ENCODE assay signal across 8 mouse cellular contexts in the genomic region with DNA sequence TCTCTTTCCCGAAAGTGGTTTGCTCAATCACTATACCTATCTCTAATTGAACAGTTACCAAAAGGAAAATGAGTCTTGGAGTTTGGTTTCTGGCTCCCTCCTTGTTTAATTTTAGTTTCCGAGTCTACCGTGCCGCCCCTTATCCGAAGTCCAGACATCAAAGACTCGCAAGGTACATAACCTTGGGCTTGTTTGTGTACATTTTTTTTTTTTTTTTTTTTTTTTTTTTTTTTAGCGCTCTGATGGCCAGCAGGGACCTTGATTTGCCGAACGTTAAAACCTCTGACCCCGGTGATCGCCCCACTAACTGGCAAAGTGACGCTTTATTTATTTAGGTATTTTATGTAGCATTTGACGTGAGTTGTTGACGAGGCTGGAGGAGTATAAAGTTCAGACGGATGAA. TPM values are rescaled to one million over a fixed set of nuclear protein-coding genes. Genes with fewer than 3 reads are reported as not detected.
DNase-seq lines count a peak whose midpoint lies in the region; ATAC-seq and TF ChIP-seq lines count a peak whose summit lies in the region.

No protein-coding gene starts in this region.

- DNase-seq in heart, adult 18-20 months: no peak
- no peak for DNase-seq in ovary, postnatal 14 days (ENCODE audit: low spot score)
- no peak for DNase-seq in gastrocnemius, postnatal 4 days (ENCODE audit: low spot score in 2 of 2)

- H3K4me3 ChIP-seq in heart, embryonic 11.5 days (ENCODE audit: low read depth, low read length): peak overlapping the region; percentile 64
- peak overlapping the region; percentile 50 for H3K4me3 ChIP-seq in C2C12 (ENCODE audit: insufficient read depth, poor library complexity, severe bottlenecking)
- peak overlapping the region; percentile 69 for H3K4me3 ChIP-seq in forebrain, embryonic 13.5 days
- H3K4me3 ChIP-seq in liver, embryonic 12.5 days: peak overlapping the region; percentile 79

- H3K27ac ChIP-seq in heart, embryonic 11.5 days (ENCODE audit: low read depth, low read length): peak overlapping the region; percentile 82
- H3K27ac ChIP-seq in forebrain, embryonic 13.5 days: peak overlapping the region; percentile 71
- peak overlapping the region; percentile 89 for H3K27ac ChIP-seq in liver, embryonic 12.5 days

- ATAC-seq in heart, embryonic 11.5 days (replicated peaks; ENCODE audit: insufficient number of reproducible peaks, low FRiP score, low TSS enrichment): 0 out of 2 replicates have a peak, but pooled peaks have one; percentile 0
- no peak; the same call in 1 of the 2 replicates for ATAC-seq in forebrain, embryonic 13.5 days
- no peak for ATAC-seq in liver, embryonic 12.5 days
- no peak for ATAC-seq in megakaryocyte-erythroid progenitor cell, adult 5-6 weeks (replicated peaks; ENCODE audit: low FRiP score, low TSS enrichment, poor library complexity, severe bottlenecking)

- H3K9me3 ChIP-seq in heart, embryonic 11.5 days (replicated peaks; ENCODE audit: control insufficient read depth, low read length): no peaks in the 10 kb centered on the region
- no peaks in the 10 kb centered on the region for H3K9me3 ChIP-seq in forebrain, embryonic 13.5 days (replicated peaks)
- no peaks in the 10 kb centered on the region for H3K9me3 ChIP-seq in liver, embryonic 12.5 days (replicated peaks)

- peak overlapping the region; percentile 80 for H3K4me2 ChIP-seq in heart, embryonic 11.5 days
- H3K4me2 ChIP-seq in forebrain, embryonic 13.5 days: peak overlapping the region; percentile 65
- peak overlapping the region; percentile 95 for H3K4me2 ChIP-seq in liver, embryonic 12.5 days

- WGBS in heart, embryonic 11.5 days (ENCODE audit: insufficient replicate concordance): under 1% methylated on average over 15 of the region's 15 CpGs
- WGBS in forebrain, embryonic 13.5 days: under 1% methylated on average over 15 of the region's 15 CpGs
- under 1% methylated on average over 15 of the region's 15 CpGs for WGBS in liver, embryonic 12.5 days (ENCODE audit: insufficient replicate concordance)

- TF ChIP-seq CTCF in C2C12 (IDR thresholded peaks at IDR 0.05; ENCODE audit: control insufficient read depth, insufficient read depth, insufficient read length): no peak

- peak overlapping the region; percentile 74 for H3K9ac ChIP-seq in heart, embryonic 11.5 days (ENCODE audit: low read depth, low read length)
- peak overlapping the region; percentile 62 for H3K9ac ChIP-seq in forebrain, embryonic 13.5 days
- H3K9ac ChIP-seq in liver, embryonic 12.5 days: peak overlapping the region; percentile 76

- H3K27me3 ChIP-seq in heart, embryonic 11.5 days (ENCODE audit: control insufficient read depth, insufficient read depth, low read length): no peaks in the 10 kb centered on the region
- no peaks in the 10 kb centered on the region for H3K27me3 ChIP-seq in C2C12 (ENCODE audit: control insufficient read depth, insufficient read depth, insufficient read length)
- H3K27me3 ChIP-seq in forebrain, embryonic 13.5 days: no peaks in the 10 kb centered on the region; the same call in 1 of the 2 replicates
- peaks cover 4% of the 10 kb centered on the region; the same call in 1 of the 2 replicates for H3K27me3 ChIP-seq in liver, embryonic 12.5 days (replicated peaks)

- H3K4me1 ChIP-seq in heart, embryonic 11.5 days (ENCODE audit: control insufficient read depth, insufficient read depth, low read length): no peaks in the 10 kb centered on the region
- H3K4me1 ChIP-seq in forebrain, embryonic 13.5 days: peaks cover 7% of the 10 kb centered on the region; the same call in 1 of the 2 replicates
- peaks cover 66% of the 10 kb centered on the region for H3K4me1 ChIP-seq in liver, embryonic 12.5 days

- H3K36me3 ChIP-seq in heart, embryonic 11.5 days (ENCODE audit: control insufficient read depth, insufficient read depth, low read length): no peaks in the 10 kb centered on the region
- no peaks in the 10 kb centered on the region for H3K36me3 ChIP-seq in C2C12 (ENCODE audit: control insufficient read depth, insufficient read depth)
- no peaks in the 10 kb centered on the region for H3K36me3 ChIP-seq in forebrain, embryonic 13.5 days (ENCODE audit: poor library complexity, severe bottlenecking)
- no peaks in the 10 kb centered on the region for H3K36me3 ChIP-seq in liver, embryonic 12.5 days

- H3K79me3 ChIP-seq in C2C12 (ENCODE audit: low read depth): peaks cover 1% of the 10 kb centered on the region

- H3ac ChIP-seq in C2C12 (ENCODE audit: control insufficient read depth, insufficient read length, low read depth): no peak overlapping the region

- H3K79me2 ChIP-seq in C2C12 (ENCODE audit: control insufficient read depth, insufficient read depth): no peaks in the 10 kb centered on the region

TF ChIP-seq in C2C12, 6 proteins besides CTCF, POLR2A, EP300 and RAD21:
- TF ChIP-seq MAX (IDR thresholded peaks at IDR 0.05) (no peak), FOSL1 (IDR thresholded peaks at IDR 0.05; ENCODE audit: insufficient read depth, low read length, poor library complexity, severe bottlenecking) (no peak), CEBPB (IDR thresholded peaks at IDR 0.05; ENCODE audit: low read depth) (no peak), USF1 (IDR thresholded peaks at IDR 0.05; ENCODE audit: low read depth) (no peak), MYOG (IDR thresholded peaks at IDR 0.05; ENCODE audit: control insufficient read depth, extremely low read depth, insufficient read length) (no peak), MYOD1 (IDR thresholded peaks at IDR 0.05; ENCODE audit: control insufficient read depth, insufficient read length, low read depth) (no peak)

RNA-seq across cellular contexts. Expression of a gene that starts 1.2 kb away (rescaled TPM):
- polyA plus RNA-seq in heart, embryonic 11.5 days (2014; fragmentation: Nextera tagmentation; extraction: Ambion mirVana): 11.5 and 12.6 TPM in 2 replicates
- total RNA-seq in heart, adult 18-20 months (2021): 10 to 100 TPM; 43.0 to 46.9 TPM
- 14.5 TPM for polyA plus RNA-seq in C2C12 (2012; fragmentation: generic; extraction: Trizol)
- 6.7 and 7.0 TPM in 2 replicates for polyA plus RNA-seq in forebrain, embryonic 13.5 days (2015; fragmentation: Nextera tagmentation; extraction: Ambion mirVana)
- polyA plus RNA-seq in liver, embryonic 12.5 days (2016; fragmentation: Nextera tagmentation; extraction: Ambion mirVana): 10.0 and 10.4 TPM in 2 replicates
- total RNA-seq in megakaryocyte-erythroid progenitor cell, adult 5-6 weeks (2014; fragmentation: Nextera tagmentation): not detected in 2 replicates
- 0.76 TPM in 1 of 2 replicates, not detected in the other for total RNA-seq in megakaryocyte-erythroid progenitor cell, adult 5-6 weeks (2017)
- total RNA-seq in gastrocnemius, postnatal 4 days (2021): 10 to 100 TPM; 76.4 to 86.0 TPM

RNA-seq across cellular contexts. Expression of a gene that starts 1.3 kb away (rescaled TPM):
- polyA plus RNA-seq in heart, embryonic 11.5 days (2014; fragmentation: Nextera tagmentation; extraction: Ambion mirVana): 2.1 and 2.8 TPM in 2 replicates
- total RNA-seq in heart, adult 18-20 months (2021): 1 to 10 TPM; 6.1 to 6.9 TPM
- polyA plus RNA-seq in C2C12 (2012; fragmentation: generic; extraction: Trizol): 0.92 TPM
- polyA plus RNA-seq in forebrain, embryonic 13.5 days (2015; fragmentation: Nextera tagmentation; extraction: Ambion mirVana): 0.93 and 1.8 TPM in 2 replicates
- polyA plus RNA-seq in liver, embryonic 12.5 days (2016; fragmentation: Nextera tagmentation; extraction: Ambion mirVana): 2.6 and 3.5 TPM in 2 replicates
- total RNA-seq in megakaryocyte-erythroid progenitor cell, adult 5-6 weeks (2014; fragmentation: Nextera tagmentation): not detected in 2 replicates
- total RNA-seq in megakaryocyte-erythroid progenitor cell, adult 5-6 weeks (2017): not detected in 2 replicates
- total RNA-seq in gastrocnemius, postnatal 4 days (2021): 1 to 10 TPM; 7.7 to 8.9 TPM

RNA-seq across cellular contexts. Expression of a gene that starts 15.4 kb away (rescaled TPM):
- polyA plus RNA-seq in heart, embryonic 11.5 days (2014; fragmentation: Nextera tagmentation; extraction: Ambion mirVana): not detected in 2 replicates
- not detected for total RNA-seq in heart, adult 18-20 months (2021)
- polyA plus RNA-seq in C2C12 (2012; fragmentation: generic; extraction: Trizol): not detected
- 0.03 TPM in 1 of 2 replicates, not detected in the other for polyA plus RNA-seq in forebrain, embryonic 13.5 days (2015; fragmentation: Nextera tagmentation; extraction: Ambion mirVana)
- not detected in 2 replicates for polyA plus RNA-seq in liver, embryonic 12.5 days (2016; fragmentation: Nextera tagmentation; extraction: Ambion mirVana)
- total RNA-seq in megakaryocyte-erythroid progenitor cell, adult 5-6 weeks (2014; fragmentation: Nextera tagmentation): not detected in 2 replicates
- not detected in 2 replicates for total RNA-seq in megakaryocyte-erythroid progenitor cell, adult 5-6 weeks (2017)
- not detected for total RNA-seq in gastrocnemius, postnatal 4 days (2021)

RNA-seq across cellular contexts. Expression of a gene that starts 24.6 kb away (rescaled TPM):
- polyA plus RNA-seq in heart, embryonic 11.5 days (2014; fragmentation: Nextera tagmentation; extraction: Ambion mirVana): not detected in 2 replicates
- not detected for total RNA-seq in heart, adult 18-20 months (2021)
- polyA plus RNA-seq in C2C12 (2012; fragmentation: generic; extraction: Trizol): not detected
- not detected in 2 replicates for polyA plus RNA-seq in forebrain, embryonic 13.5 days (2015; fragmentation: Nextera tagmentation; extraction: Ambion mirVana)
- not detected in 2 replicates for polyA plus RNA-seq in liver, embryonic 12.5 days (2016; fragmentation: Nextera tagmentation; extraction: Ambion mirVana)
- not detected in 2 replicates for total RNA-seq in megakaryocyte-erythroid progenitor cell, adult 5-6 weeks (2014; fragmentation: Nextera tagmentation)
- total RNA-seq in megakaryocyte-erythroid progenitor cell, adult 5-6 weeks (2017): not detected in 2 replicates
- not detected for total RNA-seq in gastrocnemius, postnatal 4 days (2021)

RNA-seq across cellular contexts. Expression of a gene that starts 32.2 kb away (rescaled TPM):
- polyA plus RNA-seq in heart, embryonic 11.5 days (2014; fragmentation: Nextera tagmentation; extraction: Ambion mirVana): 0.46 TPM in 1 of 2 replicates, not detected in the other
- not detected for total RNA-seq in heart, adult 18-20 months (2021)
- not detected for polyA plus RNA-seq in C2C12 (2012; fragmentation: generic; extraction: Trizol)
- not detected in 2 replicates for polyA plus RNA-seq in forebrain, embryonic 13.5 days (2015; fragmentation: Nextera tagmentation; extraction: Ambion mirVana)
- polyA plus RNA-seq in liver, embryonic 12.5 days (2016; fragmentation: Nextera tagmentation; extraction: Ambion mirVana): 0.44 and 1.4 TPM in 2 replicates
- not detected in 2 replicates for total RNA-seq in megakaryocyte-erythroid progenitor cell, adult 5-6 weeks (2014; fragmentation: Nextera tagmentation)
- 0.99 and 5.2 TPM in 2 replicates for total RNA-seq in megakaryocyte-erythroid progenitor cell, adult 5-6 weeks (2017)
- total RNA-seq in gastrocnemius, postnatal 4 days (2021): not detected
